Comparison of ENCODE assay signal across 18 mouse cellular contexts in the genomic region with DNA sequence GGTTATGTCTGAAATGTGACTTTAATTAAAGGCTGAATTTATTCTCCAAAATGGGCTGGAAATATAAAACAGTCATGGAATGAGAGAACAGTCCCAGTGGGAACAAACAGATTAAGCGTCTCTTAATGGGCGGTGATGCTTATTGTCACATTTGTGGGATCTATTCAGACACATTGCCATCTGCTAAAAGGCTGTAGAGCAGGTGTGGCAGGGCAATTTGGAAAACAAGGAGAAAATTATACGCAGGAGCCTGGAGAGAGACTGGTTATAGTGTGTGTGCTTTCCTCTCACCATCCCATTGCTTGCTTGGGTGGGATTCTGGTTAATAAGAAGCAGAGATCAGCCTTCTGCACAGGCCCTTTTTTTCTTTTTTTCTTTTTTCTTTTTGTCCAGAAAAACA. TPM values are rescaled to one million over a fixed set of nuclear protein-coding genes. Genes with fewer than 3 reads are reported as not detected.
DNase-seq lines count a peak whose midpoint lies in the region; ATAC-seq and TF ChIP-seq lines count a peak whose summit lies in the region.
"Had no signal": no experiment of that assay in that cellular context is flagged by ENCODE, and none has a peak within 500 bp of the region (broad histone marks: within the 10 kb centered on the region; RNA-seq: fewer than 3 reads in every experiment).

No protein-coding gene starts in this region.

- no peak overlapping the region for H3K27ac ChIP-seq in forebrain, postnatal 0 days (ENCODE audit: low read depth, low read length)
- H3K27ac ChIP-seq: liver, embryonic 12.5 days had no signal

- H3K36me3 ChIP-seq in forebrain, postnatal 0 days (ENCODE audit: insufficient read depth) = no peaks in the 10 kb centered on the region
- H3K36me3 ChIP-seq: liver, embryonic 12.5 days had no signal

- H3K4me2 ChIP-seq in forebrain, postnatal 0 days (ENCODE audit: low read depth) = no peak overlapping the region
- H3K4me2 ChIP-seq: liver, embryonic 12.5 days had no signal

- no peaks in the 10 kb centered on the region for H3K9me3 ChIP-seq in forebrain, postnatal 0 days (ENCODE audit: low read length)
- H3K9me3 ChIP-seq: liver, embryonic 12.5 days had no signal

- no peak overlapping the region for H3K9ac ChIP-seq in forebrain, postnatal 0 days
- H3K9ac ChIP-seq: liver, embryonic 12.5 days had no signal

- ATAC-seq in forebrain, postnatal 0 days = peak; percentile 51; the same call in 1 of the 2 replicates
- ATAC-seq: inflammation-experienced regulatory T-cells, adult 6 months; liver, embryonic 12.5 days had no signal

- no peak for TF ChIP-seq CTCF in forebrain, postnatal 0 days (IDR thresholded peaks at IDR 0.05; ENCODE audit: low read depth)

- peak; percentile 32 for DNase-seq in cerebellum, adult 11-12 months
- no peak for DNase-seq in cerebellum, postnatal 14 days
- peak; percentile 43 to 76 for DNase-seq in layer of hippocampus, adult 18-20 months (ENCODE audit: low spot score in 2 of 2)
- no peak for DNase-seq in layer of hippocampus, postnatal 10 days (ENCODE audit: low spot score in 2 of 2)
- DNase-seq in forebrain, postnatal 0 days = peak; percentile 26
- DNase-seq in layer of hippocampus, postnatal 36 days = peak; percentile 17 to 60
- DNase-seq in T-cell, adult 2 months (ENCODE audit: low spot score) = no peak
- no peak for DNase-seq in urinary bladder, adult 18-20 months (ENCODE audit: low spot score in 2 of 2)
- DNase-seq: left cerebral cortex, postnatal 4 days; thymus, postnatal 25 days had no signal

- H3K4me1 ChIP-seq in forebrain, postnatal 0 days (ENCODE audit: insufficient read depth) = no peaks in the 10 kb centered on the region
- H3K4me1 ChIP-seq: liver, embryonic 12.5 days had no signal

- 34% methylated on average over 3 of the region's 3 CpGs for WGBS in forebrain, postnatal 0 days

- no peaks in the 10 kb centered on the region for H3K27me3 ChIP-seq in forebrain, postnatal 0 days (ENCODE audit: insufficient read depth, low read length)
- H3K27me3 ChIP-seq: liver, embryonic 12.5 days had no signal

- H3K4me3 ChIP-seq in forebrain, postnatal 0 days (ENCODE audit: low read depth, low read length) = no peak overlapping the region
- H3K4me3 ChIP-seq: liver, embryonic 12.5 days had no signal

RNA-seq across cellular contexts. Expression of a gene that starts 32.3 kb away (rescaled TPM):
- 10 to 100 TPM; 70.6 to 71.4 TPM for total RNA-seq in layer of hippocampus, adult 18-20 months (2021)
- 10 to 100 TPM; 51.8 to 53.9 TPM for total RNA-seq in layer of hippocampus, postnatal 10 days (2021)
- total RNA-seq in forebrain, postnatal 0 days (2014; rRNA removed) = 9.1 and 11.7 TPM in 2 replicates
- 1.3 and 2.3 TPM in 2 replicates for polyA plus RNA-seq in forebrain, postnatal 0 days (2015; fragmentation: Nextera tagmentation; extraction: Ambion mirVana)
- total RNA-seq in layer of hippocampus, postnatal 36 days (2021) = 10 to 100 TPM; 75.3 to 79.5 TPM
- total RNA-seq: gastrocnemius, adult 8-10 months; megakaryocyte progenitor cell, adult 5-6 weeks had no signal
- polyA plus RNA-seq: inflammation-experienced regulatory T-cells, adult 6 months; kidney, embryonic 14.5 days; large intestine, adult 2 months; liver, embryonic 12.5 days; lung, embryonic 16.5 days; spleen, adult 2 months had no signal

Comparison
In these comparisons a context has a peak if more than half of its experiments do, and no peak if none do; other contexts are left out.
1. DNase-seq: peak in cerebellum, adult 11-12 months (single experiment), layer of hippocampus, adult 18-20 months (2 of 2), forebrain, postnatal 0 days (single experiment) and layer of hippocampus, postnatal 36 days (2 of 2); none in cerebellum, postnatal 14 days (0 of 2), layer of hippocampus, postnatal 10 days (0 of 2), T-cell, adult 2 months (single experiment) and urinary bladder, adult 18-20 months (0 of 2).